Mouse (Mus musculus) cerebellum, adult (tissue): Measurements from ENCODE around the gene Gm21958.
"Not testable (repeated sequence)": the region's sequence is repeated elsewhere in the genome, so short reads cannot be mapped to it uniquely, and the experiment has no call there.

Source experiments
- ATAC-seq: cut with Nextera tagmentation; 2 replicates; pipeline ENCODE4 v1.9.2; 2017; ENCODE audit warnings: mild to moderate bottlenecking, moderate library complexity, mixed read lengths; ENCODE audit not compliant: insufficient number of reproducible peaks, low FRiP score, low TSS enrichment

Gm21958 gene

DNA sequence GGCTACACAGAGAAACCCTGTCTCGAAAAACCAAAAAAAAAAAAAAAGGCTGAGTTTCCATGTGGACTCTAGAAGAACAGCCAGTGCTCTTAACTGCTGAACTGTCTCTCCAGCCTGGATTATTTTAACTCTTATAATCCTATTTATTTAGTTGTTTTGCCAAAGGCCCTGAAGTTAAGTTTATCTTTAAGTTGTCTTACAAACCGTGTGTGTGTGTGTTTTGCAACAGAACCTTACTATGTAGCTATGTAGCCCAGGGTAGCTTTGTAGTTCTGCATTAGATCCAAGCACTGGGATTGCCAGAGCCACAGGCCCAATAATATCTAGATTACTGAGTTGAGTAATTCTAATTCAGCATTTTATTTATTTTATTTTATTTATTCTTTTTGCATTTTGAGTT, 11.2 kb upstream of the Gm21958 start:
- ATAC-seq: no peak

DNA sequence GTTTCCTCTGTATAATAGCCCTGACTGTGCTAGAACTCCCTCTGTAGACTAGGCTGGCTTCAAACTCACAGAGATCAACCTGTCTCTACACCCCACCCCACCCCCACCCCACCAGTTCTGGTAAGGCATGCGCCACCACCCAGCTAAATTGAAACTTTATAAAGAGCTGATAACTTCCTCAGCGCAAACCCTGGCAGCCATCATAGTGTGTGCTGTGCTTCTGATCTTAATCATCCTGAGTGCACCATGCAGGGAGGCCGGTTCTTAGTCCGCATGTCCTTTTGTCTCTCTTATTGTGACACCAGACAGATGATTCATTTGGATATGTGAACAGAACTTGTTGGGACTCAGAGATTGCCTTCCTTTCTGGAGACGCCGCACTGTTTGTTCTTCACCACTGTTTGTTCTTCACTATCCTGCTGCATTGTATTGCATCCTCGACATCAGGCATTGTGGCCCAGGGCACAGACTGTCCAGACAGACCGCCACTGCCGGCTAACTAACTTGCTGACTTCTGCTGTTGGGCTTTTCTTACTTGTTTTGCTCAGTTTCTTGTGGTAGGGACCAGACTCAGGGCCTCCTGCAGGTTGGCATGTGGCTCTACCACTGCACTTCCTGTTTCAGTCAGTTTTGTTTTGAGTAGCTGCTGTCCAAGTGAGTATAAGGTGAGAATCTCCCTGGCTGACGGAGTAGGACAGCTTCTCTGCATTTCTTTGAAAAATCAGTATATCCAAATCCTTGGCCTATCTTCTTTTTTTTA, 9.8 kb upstream of the Gm21958 start:
- no peak for ATAC-seq

DNA sequence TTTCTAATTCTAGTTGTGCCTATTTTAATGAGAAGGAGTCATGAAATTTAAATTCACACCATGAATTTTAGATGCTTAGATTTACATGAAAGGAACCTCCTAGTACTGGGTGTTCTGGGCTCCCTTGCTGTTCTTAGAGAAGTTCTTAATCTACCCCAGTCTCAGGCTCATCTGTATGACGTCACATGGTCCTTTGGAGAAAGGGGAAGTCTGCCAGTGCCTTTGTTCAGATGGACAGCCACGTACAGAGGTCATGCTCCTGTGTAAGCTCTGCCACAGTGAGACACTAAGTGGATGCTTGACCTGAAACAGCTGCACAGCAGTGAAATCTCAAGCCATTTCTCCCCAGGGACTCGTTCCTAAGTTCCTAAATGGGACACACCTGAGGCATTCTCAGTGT, 4.8 kb upstream of the Gm21958 start:
- no peak for ATAC-seq

GRCm38 (mm10) chr3:54717348-54717747, 3.2 kb upstream of the Gm21958 start:
- no peak for ATAC-seq

GRCm38 (mm10) chr3:54715461-54715860, 1.3 kb upstream of the Gm21958 start:
- ATAC-seq: no peak

DNA sequence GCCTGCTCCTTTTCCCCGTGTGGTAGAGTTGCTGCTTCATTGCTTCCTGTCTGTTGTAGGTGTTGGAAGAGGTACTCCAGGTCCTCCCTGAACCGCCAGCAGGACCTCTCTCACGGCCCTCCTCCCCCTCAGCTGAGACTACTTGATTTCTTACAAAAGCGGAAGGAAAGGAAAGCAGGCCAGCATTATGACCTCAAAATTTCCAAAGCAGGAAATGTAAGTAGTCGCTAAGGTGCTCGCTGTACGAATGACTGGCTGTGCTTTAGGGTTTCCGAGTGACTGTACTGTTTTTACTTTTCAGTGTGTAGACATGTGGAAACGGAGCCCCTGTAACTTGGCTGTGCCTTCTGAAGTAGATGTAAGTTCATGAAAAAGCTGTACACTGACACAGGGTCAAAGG, 5.2 kb downstream of the Gm21958 start:
- no peak for ATAC-seq

- ATAC-seq: not testable (repeated sequence)
Measured at GRCm38 (mm10) chr3:54704106-54704505, 10.0 kb downstream of the Gm21958 start.

DNA sequence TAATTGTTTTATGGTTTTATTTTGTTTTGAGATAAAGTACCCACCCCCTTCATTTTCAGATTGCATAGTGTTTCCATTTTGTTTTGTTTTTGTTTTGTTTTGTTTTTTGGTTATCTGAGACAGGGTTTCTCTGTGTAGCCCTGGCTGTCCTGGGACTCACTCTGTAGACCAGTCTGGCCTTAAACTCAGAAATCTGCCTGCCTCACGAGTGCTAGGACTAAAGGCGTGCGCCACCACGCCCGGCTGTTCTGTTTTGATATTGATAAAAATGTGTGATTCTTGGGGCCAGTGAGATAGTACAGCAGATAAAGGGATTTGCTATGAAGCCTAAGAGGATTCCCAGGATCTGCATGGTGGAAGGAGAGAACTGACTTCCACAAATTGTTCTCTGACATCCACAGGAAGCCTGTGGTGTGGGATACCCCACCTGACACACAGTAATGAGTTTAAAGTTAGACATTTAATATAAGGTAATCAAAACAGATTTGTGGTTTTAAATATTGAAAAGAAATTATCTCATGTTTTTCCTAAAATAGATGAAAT, 14.3 kb downstream of the Gm21958 start:
- no peak for ATAC-seq

- no peak for ATAC-seq
Measured at GRCm38 (mm10) chr3:54693056-54693415, 21.1 kb downstream of the Gm21958 start.

DNA sequence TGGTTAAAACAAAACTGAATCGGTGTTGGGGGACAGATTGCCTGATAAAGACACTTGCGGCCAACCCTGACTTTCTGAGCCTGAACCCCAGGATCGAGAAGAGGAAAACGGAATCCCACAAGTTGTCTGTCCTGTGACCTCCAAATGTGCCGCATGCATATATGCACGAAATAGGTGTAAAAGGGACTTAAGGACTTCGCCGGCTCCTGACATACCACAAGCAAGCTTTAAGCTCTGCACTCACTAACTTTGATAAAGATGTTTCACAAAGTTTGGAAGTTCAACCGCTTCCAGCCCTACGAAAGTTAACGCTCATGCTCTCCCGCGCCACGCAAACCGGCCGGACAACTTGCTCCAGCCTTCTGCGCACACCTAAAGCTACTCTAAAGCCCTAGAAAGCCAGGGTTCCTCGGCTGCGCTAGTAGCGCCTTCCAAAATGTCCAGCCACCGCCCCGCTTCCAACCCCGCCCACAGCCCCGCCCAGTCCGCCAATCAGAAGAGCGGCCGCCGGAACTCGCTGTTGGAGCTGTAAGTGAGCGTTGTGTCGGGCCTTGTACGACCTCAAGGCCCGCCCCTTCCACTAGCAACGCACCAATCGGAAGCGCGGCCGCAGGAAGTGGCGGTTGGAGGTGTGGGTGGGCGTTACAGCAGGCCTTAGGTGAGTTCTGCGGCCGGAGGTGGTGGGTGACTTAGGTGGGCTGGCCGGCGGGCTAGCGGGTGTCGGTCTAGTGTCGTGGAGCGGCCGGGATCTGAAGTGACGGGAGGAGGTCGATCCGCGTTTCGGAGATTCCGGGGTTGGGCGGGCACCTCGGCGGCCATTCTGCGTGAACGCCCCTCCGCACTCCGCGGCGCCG, 21.7 kb downstream of the Gm21958 start, which contains the start of gene Supt20:
Gene Supt20 (plus strand): TSS at position 606 of the 854 bp plus-strand sequence.
- peak; percentile 99 for ATAC-seq

DNA sequence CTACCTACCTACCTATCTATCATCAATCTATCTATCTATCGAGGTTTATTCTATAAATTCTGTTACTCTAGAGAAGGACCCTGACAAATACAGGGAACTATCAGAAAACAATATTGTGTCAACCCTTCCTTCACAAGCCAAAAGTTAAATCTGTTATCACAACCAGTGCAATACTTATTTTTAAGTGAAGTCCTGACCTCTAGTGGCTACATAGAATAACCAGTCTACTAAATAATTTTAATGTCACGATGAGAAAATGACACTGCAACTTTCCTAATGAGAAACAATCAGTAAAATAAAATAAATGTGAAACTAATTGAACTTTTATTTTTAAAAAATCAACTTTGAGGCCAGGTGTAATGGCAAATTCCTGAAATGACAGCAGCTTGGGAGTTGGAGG, 25.1 kb downstream of the Gm21958 start:
- no peak for ATAC-seq

DNA sequence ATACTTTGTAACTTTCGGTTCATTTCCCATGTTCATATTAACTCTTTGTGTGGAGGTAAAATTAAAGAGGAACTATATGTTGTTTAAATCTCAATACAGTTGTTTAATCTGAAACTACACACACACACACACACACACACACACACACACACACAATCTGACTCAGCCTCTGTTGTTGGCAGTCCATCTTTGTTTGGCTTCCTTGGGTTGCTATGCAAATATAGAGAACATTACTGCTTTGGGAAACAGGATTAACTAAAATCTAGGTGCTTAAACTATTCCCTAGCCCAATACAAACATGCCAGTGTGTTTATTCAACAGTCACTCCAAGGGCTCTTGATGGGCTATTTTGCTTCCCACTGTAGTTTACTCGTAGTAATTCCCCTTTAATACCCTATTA, 26.9 kb downstream of the Gm21958 start:
- ATAC-seq: no peak

- ATAC-seq: no peak
Measured at GRCm38 (mm10) chr3:54685202-54685601, 29.0 kb downstream of the Gm21958 start.

GRCm38 (mm10) chr3:54681310-54682204, 32.6 kb downstream of the Gm21958 start:
- no peak for ATAC-seq

DNA sequence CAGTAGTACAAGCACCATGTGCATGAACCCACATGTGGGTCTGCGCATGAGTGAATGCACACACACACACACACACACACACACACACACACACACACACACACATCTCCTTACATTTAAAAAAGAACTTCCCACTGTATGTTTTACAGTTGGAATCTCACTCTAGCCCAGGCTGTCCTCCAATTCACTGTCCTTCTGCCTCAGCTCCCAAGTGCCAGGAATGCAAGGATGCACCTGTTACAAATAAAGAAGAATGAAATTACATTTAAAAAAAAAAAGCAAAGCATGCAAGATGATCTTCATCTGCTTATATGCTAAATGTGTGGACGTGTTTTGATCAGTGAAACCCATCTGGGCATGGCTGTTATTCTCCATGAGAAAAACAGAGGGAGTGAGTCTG, 37.3 kb downstream of the Gm21958 start:
- no peak for ATAC-seq

DNA sequence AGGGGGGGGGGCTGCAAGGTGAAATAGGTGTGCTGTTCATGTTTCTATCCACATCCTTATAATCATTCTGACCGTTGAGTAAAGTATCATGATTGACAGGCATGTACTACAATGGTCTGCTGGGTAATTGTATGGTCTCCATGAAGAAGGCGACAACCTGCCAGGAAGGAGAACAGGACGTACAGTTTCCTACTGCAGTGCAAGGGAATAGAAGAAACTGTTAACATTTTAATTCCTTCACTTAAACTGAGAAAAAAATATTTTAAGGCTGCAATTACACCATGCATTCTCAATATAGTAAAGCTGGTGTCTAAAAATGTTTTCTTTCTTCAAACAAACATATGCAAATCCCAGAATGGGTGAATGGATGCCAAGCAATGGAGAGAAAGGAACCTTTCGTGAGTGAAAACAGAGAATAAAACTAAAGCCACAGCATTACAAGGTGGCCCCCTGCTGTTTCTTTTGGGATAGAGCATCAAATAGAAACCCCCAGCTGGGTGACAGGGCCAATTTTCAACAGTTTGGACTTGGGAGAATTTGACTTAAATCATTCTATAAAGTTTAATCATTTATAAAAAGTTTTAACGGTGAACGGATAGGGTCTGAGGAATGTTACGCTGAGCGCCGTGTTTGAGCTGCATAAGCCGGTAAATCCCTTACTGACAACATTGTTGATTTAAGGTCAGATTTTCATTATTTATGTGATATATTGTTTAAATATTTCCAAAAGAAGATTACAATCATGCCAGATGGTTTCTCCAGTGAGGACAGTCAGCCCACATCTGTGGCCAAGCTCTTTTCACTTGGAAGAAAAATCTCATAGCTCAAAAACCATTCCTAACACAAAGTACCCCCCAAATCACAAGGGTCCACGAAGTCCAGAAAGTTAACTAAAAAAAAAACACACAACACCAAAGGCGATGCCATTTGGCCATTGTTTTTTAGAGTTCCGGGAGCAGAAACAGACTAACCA, 41.3 kb downstream of the Gm21958 start:
- no peak for ATAC-seq

DNA sequence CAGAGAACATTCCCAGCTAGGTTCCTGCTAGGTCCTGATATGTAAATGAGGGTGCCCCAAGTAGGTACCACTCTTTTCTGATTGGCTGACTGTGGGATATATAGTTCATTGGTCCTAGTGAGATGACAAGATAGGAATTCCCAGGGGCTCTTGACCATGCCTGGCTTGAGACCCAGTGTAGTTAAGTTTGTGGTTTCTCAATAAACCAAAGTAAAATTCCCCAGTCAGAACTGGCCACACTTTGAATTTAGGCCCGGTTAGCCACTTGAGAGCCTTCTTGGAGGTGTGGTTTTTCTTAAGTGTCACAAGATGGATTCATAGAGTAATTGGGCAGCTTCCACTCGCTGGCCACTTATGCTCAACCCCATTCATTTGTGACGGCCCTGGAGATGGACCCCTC, 42.0 kb downstream of the Gm21958 start:
- no peak for ATAC-seq

- ATAC-seq: no peak
Measured at GRCm38 (mm10) chr3:54669559-54669958, 44.6 kb downstream of the Gm21958 start.

DNA sequence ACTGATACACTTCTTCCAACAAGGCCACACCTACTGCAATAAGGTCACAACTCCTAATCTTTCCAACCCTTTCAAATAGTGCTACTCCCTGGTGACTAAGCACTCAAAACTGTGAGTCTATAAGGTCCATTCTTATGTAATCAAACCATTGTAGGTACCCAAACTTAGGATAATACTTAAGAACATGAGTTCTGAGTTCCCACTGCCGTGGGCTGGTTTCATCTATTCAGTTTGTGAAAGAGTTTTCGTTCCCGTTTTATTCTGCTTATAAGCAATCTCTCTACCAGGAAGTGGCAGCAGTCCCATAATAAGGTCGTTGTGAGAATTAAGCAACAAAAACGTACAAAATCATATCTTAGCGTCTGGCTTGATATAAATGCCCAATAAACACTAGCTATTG, 45.4 kb downstream of the Gm21958 start:
- no peak for ATAC-seq
